Mouse (Mus musculus): ENCODE measurements at regions not wholly inside any gene's neighbourhood (a gene's known extent, or its start where the extent isn't known, plus 50 kb on each side); places are given as distances from the start of the nearest gene placed in this dataset.

- peak; percentile 5 for DNase-seq (ENCODE audit: low read depth, low spot score)
Measured at GRCm38 (mm10) chr17:94424811-94425210, 325.0 kb downstream of the Mettl4 start.

GRCm38 (mm10) chr17:94382993-94383392 lies 366.8 kb downstream of the Mettl4 start:
- DNase-seq (ENCODE audit: low read depth, low spot score), result no peak

GRCm38 (mm10) chr17:94335688-94336087 lies 414.1 kb downstream of the Mettl4 start:
- no peak for DNase-seq (ENCODE audit: low read depth, low spot score)

- DNase-seq (ENCODE audit: low read depth, low spot score), result peak; percentile 3
Measured at GRCm38 (mm10) chr17:94326179-94326578, 423.6 kb downstream of the Mettl4 start.

GRCm38 (mm10) chr17:94291221-94291620 lies 458.6 kb downstream of the Mettl4 start:
- peak; percentile 59 for DNase-seq (ENCODE audit: low read depth, low spot score)

DNA sequence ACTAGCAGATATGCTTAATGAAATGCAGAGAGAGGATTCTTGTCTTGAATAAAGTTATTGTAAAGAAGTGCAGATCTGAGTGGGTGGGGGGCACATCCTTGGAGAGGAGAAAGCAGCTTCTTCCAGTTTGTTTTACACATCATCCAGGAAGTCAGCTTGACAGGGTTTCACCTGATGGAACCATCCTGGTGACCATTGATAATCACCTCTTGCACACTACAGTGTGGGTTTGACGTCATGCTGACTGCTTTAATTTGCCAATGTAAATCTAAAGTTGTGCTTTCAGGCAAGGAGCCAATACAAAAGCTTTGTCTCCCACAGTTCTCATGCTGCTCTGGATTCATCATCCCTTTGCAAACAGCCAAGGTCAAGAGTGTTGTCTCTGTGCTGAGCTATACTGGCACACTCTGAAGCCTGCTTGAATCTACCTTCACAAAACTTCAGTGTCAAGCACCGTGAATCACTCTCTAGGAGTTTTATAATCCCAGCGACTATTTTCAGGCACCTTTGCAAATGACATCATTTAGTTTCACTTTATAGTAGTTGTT lies 462.1 kb downstream of the Mettl4 start:
- no peak for DNase-seq (ENCODE audit: low read depth, low spot score)

- DNase-seq (ENCODE audit: low read depth, low spot score), result peak; percentile 60
Measured at GRCm38 (mm10) chr17:94276851-94277250, 473.0 kb downstream of the Mettl4 start.

- DNase-seq (ENCODE audit: low read depth, low spot score), result no peak
Measured at GRCm38 (mm10) chr17:94269756-94270155, 480.1 kb downstream of the Mettl4 start.

GRCm38 (mm10) chr17:94255666-94256065 lies 494.2 kb downstream of the Mettl4 start:
- DNase-seq (ENCODE audit: low read depth, low spot score), result peak; percentile 83

GRCm38 (mm10) chr17:94254801-94255200 lies 495.0 kb downstream of the Mettl4 start:
- peak; percentile 87 for DNase-seq (ENCODE audit: low read depth, low spot score)

DNA sequence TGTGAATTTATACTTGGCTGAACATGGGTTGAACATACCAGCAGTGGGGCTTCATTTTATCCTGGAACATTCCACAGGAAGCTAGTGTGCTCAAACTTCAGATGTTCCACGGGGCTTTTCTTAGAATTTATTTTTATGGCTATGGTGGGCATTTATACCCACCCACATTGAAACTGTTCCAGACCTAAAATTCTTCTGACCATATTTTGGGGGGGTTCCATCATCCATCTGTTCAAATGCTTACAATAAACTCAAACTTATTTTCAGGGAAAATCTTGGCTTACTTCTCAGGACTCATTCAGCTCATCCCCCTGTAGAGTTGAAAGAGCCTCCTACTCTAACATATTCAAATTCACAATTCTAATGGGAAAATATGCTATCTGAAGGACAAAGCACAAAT lies 506.0 kb downstream of the Mettl4 start:
- peak; percentile 52 for DNase-seq (ENCODE audit: low read depth, low spot score)

DNA sequence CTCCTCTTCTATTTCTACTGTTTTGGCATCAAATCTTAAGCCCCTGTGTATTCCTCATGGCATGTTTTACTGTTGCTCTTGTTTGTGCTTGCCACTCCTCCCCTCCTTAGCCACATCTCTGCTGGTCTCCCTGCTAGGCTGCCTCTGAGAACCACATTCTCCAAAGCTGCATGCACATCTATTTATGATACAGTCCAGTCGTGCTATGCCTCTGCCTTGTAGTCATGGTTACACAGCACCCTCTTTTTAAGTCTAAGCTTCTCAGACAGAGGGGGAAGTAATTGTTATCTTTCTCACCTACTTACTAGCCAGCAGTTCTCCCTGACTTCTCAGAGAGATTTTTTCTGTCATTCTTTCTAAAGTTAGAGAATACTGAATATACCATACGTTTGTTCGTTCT lies 523.7 kb downstream of the Mettl4 start:
- peak; percentile 79 for DNase-seq (ENCODE audit: low read depth, low spot score)
